Mouse (Mus musculus): Measurements from ENCODE around the gene Skint9.
"Not testable (repeated sequence)": the region's sequence is repeated elsewhere in the genome, so short reads cannot be mapped to it uniquely, and the experiment has no call there.

Gene Skint9

GRCm38 (mm10) chr4:112433885-112434284, at the start of gene Skint9:
Gene Skint9, minus strand, starts transcription at chr4:112433985.
- no peak for DNase-seq

GRCm38 (mm10) chr4:112432685-112433084, 1.1 kb downstream of the Skint9 start:
- no peak for DNase-seq

GRCm38 (mm10) chr4:112432223-112432622, 1.6 kb downstream of the Skint9 start:
- DNase-seq = no peak

- not testable (repeated sequence) for DNase-seq
Observed at GRCm38 (mm10) chr4:112349111-112349510, 84.7 kb downstream of the Skint9 start.

Data from thymus, postnatal 25 days (tissue).